Mouse (Mus musculus): ENCODE measurements around the gene Dact2.

GRCm38 (mm10) chr17:14252456-14252855 is 48.4 kb upstream of the Dact2 start:
- TF ChIP-seq CTCF (IDR thresholded peaks at IDR 0.05) (no peak), EP300 (IDR thresholded peaks at IDR 0.05) (no peak)

Measured in lung, postnatal 0 days (tissue).